9 mouse cellular contexts compared by ENCODE assay signal in genomic region chr2:104176979-104177704, GRCm38 (mm10). TPM values are rescaled to one million over a fixed set of nuclear protein-coding genes. Genes with fewer than 3 reads are reported as not detected.
A peak's percentile ranks its signal among the peaks of the same experiment; 100 is the strongest.
DNase-seq lines count a peak whose midpoint lies in the region; ATAC-seq and TF ChIP-seq lines count a peak whose summit lies in the region.
"Had no signal": no experiment of that assay in that cellular context is flagged by ENCODE, and none has a peak within 500 bp of the region (broad histone marks: within the 10 kb centered on the region; RNA-seq: fewer than 3 reads in every experiment).

No protein-coding gene starts in this region.

- no peak; the same call in 1 of the 2 replicates for ATAC-seq in hindbrain, embryonic 14.5 days (ENCODE audit: low FRiP score)
- ATAC-seq in liver, embryonic 12.5 days = no peak

- peak; percentile 7 for DNase-seq in hindbrain, embryonic 10.5 days (ENCODE audit: low spot score)
- no peak for DNase-seq in hindbrain, embryonic 14.5 days (ENCODE audit: low spot score)
- no peak for DNase-seq in heart, embryonic 10.5 days (ENCODE audit: low spot score)
- peak; percentile 63 for DNase-seq in kidney, postnatal 10 days
- DNase-seq in right cerebral cortex, adult 2 months (ENCODE audit: low spot score in 2 of 2) = peak; percentile 71 to 72
- no peak for DNase-seq in spleen, adult 12 weeks (ENCODE audit: low spot score)

- H3K9ac ChIP-seq in hindbrain, embryonic 14.5 days = no peak overlapping the region
- no peak overlapping the region for H3K9ac ChIP-seq in liver, embryonic 12.5 days

- 74% methylated on average over 13 of the region's 13 CpGs for WGBS in hindbrain, embryonic 10.5 days
- 61% methylated on average over 13 of the region's 13 CpGs for WGBS in hindbrain, embryonic 14.5 days
- 36% methylated on average over 13 of the region's 13 CpGs for WGBS in heart, embryonic 10.5 days
- 13% methylated on average over 13 of the region's 13 CpGs for WGBS in liver, embryonic 12.5 days (ENCODE audit: insufficient replicate concordance)

- no peak for TF ChIP-seq CTCF in cortical plate, adult 2 months (IDR thresholded peaks at IDR 0.05; ENCODE audit: extremely low read depth, insufficient read depth, low read length)

- H3K27me3 ChIP-seq in hindbrain, embryonic 10.5 days (ENCODE audit: insufficient read depth, poor library complexity, severe bottlenecking) = no peaks in the 10 kb centered on the region
- H3K27me3 ChIP-seq in hindbrain, embryonic 14.5 days (ENCODE audit: control insufficient read depth, insufficient read depth, low read length) = no peaks in the 10 kb centered on the region
- no peaks in the 10 kb centered on the region for H3K27me3 ChIP-seq in heart, embryonic 10.5 days (ENCODE audit: insufficient read depth, poor library complexity, severe bottlenecking)
- H3K27me3 ChIP-seq in liver, embryonic 12.5 days (replicated peaks) = peaks cover 42% of the 10 kb centered on the region

- no peak for TF ChIP-seq POLR2A in cortical plate, adult 2 months (IDR thresholded peaks at IDR 0.05; ENCODE audit: extremely low read depth, insufficient read depth, low read length)

- H3K36me3 ChIP-seq in hindbrain, embryonic 10.5 days = no peaks in the 10 kb centered on the region
- no peaks in the 10 kb centered on the region for H3K36me3 ChIP-seq in hindbrain, embryonic 14.5 days (replicated peaks; ENCODE audit: control insufficient read depth, insufficient read depth)
- no peaks in the 10 kb centered on the region for H3K36me3 ChIP-seq in heart, embryonic 10.5 days
- no peaks in the 10 kb centered on the region for H3K36me3 ChIP-seq in liver, embryonic 12.5 days

- no peak overlapping the region for H3K4me2 ChIP-seq in hindbrain, embryonic 14.5 days (replicated peaks)
- no peak overlapping the region for H3K4me2 ChIP-seq in liver, embryonic 12.5 days

- H3K27ac ChIP-seq in hindbrain, embryonic 10.5 days = peak overlapping the region; percentile 62; the same call in 1 of the 2 replicates
- H3K27ac ChIP-seq in hindbrain, embryonic 14.5 days = no peak overlapping the region
- peak overlapping the region; percentile 9 for H3K27ac ChIP-seq in cortical plate, adult 2 months (ENCODE audit: insufficient read depth, low read length)
- peak overlapping the region; percentile 87 for H3K27ac ChIP-seq in heart, embryonic 10.5 days
- H3K27ac ChIP-seq in liver, embryonic 12.5 days = peak overlapping the region; percentile 23; the same call in 1 of the 2 replicates
- H3K27ac ChIP-seq: macrophage had no signal

- no peak overlapping the region for H3K4me3 ChIP-seq in hindbrain, embryonic 10.5 days
- H3K4me3 ChIP-seq in hindbrain, embryonic 14.5 days (replicated peaks; ENCODE audit: low read length) = no peak overlapping the region
- no peak overlapping the region for H3K4me3 ChIP-seq in cortical plate, adult 2 months (ENCODE audit: insufficient read depth, low read length)
- H3K4me3 ChIP-seq in heart, embryonic 10.5 days = no peak overlapping the region
- no peak overlapping the region for H3K4me3 ChIP-seq in liver, embryonic 12.5 days

- H3K4me1 ChIP-seq in hindbrain, embryonic 10.5 days (replicated peaks) = peaks cover 9% of the 10 kb centered on the region
- H3K4me1 ChIP-seq in hindbrain, embryonic 14.5 days (replicated peaks; ENCODE audit: control insufficient read depth, insufficient read depth, low read length) = peaks cover 10% of the 10 kb centered on the region
- peaks cover 13% of the 10 kb centered on the region for H3K4me1 ChIP-seq in cortical plate, adult 2 months (ENCODE audit: control insufficient read depth, insufficient read depth, low read length)
- peaks cover 20% of the 10 kb centered on the region for H3K4me1 ChIP-seq in heart, embryonic 10.5 days
- peaks cover 10% of the 10 kb centered on the region; the same call in 1 of the 2 replicates for H3K4me1 ChIP-seq in liver, embryonic 12.5 days

- H3K9me3 ChIP-seq in hindbrain, embryonic 10.5 days = no peaks in the 10 kb centered on the region
- no peaks in the 10 kb centered on the region for H3K9me3 ChIP-seq in hindbrain, embryonic 14.5 days (ENCODE audit: control insufficient read depth, low read length)
- H3K9me3 ChIP-seq in heart, embryonic 10.5 days = no peaks in the 10 kb centered on the region
- no peaks in the 10 kb centered on the region for H3K9me3 ChIP-seq in liver, embryonic 12.5 days (replicated peaks)

RNA-seq across cellular contexts. Expression of gene A930018P22Rik, which starts 54.6 kb away (rescaled TPM):
- polyA plus RNA-seq in hindbrain, embryonic 10.5 days (2016; fragmentation: Nextera tagmentation; extraction: Ambion mirVana) = 0.20 TPM in 2 replicates
- polyA plus RNA-seq in hindbrain, embryonic 14.5 days (2014; fragmentation: Nextera tagmentation; extraction: Ambion mirVana) = not detected in 2 replicates
- polyA plus RNA-seq in cortical plate, adult 2 months (2012; rRNA removed) = 0.19 TPM in 1 of 2 replicates, not detected in the other
- 0.55 and 0.71 TPM in 2 replicates for polyA plus RNA-seq in heart, embryonic 10.5 days (2016; fragmentation: Nextera tagmentation; extraction: Ambion mirVana)
- polyA plus RNA-seq in liver, embryonic 12.5 days (2016; fragmentation: Nextera tagmentation; extraction: Ambion mirVana) = 0.36 and 0.77 TPM in 2 replicates
- polyA plus RNA-seq: macrophage had no signal

Comparison
In these comparisons a context has a peak if more than half of its experiments do, and no peak if none do; other contexts are left out.
1. DNase-seq: peak in hindbrain, embryonic 10.5 days (single experiment), kidney, postnatal 10 days (single experiment) and right cerebral cortex, adult 2 months (2 of 2); none in hindbrain, embryonic 14.5 days (single experiment), heart, embryonic 10.5 days (single experiment) and spleen, adult 12 weeks (single experiment).